8 mouse cellular contexts compared by ENCODE assay signal in the genomic region with DNA sequence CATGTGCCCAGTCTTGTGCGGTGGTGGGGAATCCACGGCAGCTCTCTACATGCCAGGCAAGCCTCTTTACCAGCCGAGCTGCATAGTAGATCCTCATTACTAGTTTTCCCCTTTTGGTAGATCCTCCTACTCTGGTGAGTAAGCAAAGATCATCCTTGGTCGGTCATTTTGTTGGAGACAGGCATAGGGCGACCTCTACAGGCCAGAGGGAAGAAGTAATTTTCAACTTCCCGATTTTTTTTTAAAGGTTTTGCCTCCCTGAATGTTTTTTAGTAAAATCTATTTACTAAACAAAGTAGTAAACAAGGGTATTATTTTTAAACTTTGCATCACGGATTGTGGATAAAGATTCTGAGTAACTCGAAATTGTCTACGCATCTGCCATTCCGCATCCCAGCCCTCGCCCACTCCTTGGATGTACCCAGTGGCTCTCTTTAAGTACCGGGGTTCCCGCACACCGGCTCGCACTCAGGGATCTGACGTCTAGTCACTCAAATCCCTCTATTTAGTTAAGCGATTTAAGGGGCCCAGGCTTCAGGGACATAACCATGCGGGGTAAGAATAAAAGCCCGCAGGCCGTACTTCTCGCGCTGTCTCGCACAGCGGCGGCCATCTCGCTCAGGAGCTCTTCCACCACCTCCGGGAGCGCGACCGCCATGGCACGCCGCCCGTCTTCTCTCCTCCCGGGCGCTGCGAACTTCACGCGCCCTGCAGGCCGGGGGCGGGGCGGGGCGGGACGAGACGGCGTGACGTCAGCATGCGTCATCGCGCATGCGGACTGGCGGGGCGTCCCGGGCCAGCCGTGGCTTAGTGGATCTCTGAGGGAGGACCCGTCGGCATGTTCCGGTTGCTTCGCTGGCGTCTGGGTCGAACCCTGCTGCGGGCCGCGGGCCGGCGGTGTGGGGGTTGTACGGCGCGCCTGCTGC. TPM values are rescaled to one million over a fixed set of nuclear protein-coding genes. Genes with fewer than 3 reads are reported as not detected.
DNase-seq lines count a peak whose midpoint lies in the region; ATAC-seq and TF ChIP-seq lines count a peak whose summit lies in the region.

Gene Zswim7 (minus strand): TSS at position 701 of the 926 bp plus-strand sequence.
Gene Ttc19 (plus strand): TSS at position 799 of the 926 bp plus-strand sequence.

- peak within 1 kb of the TSS; percentile 69 for H3K4me2 ChIP-seq in embryonic facial prominence, embryonic 15.5 days (replicated peaks)
- H3K4me2 ChIP-seq in limb, embryonic 14.5 days (replicated peaks; ENCODE audit: low read depth, low read length, severe bottlenecking): peak within 1 kb of the TSS; percentile 87
- peak within 1 kb of the TSS; percentile 60 for H3K4me2 ChIP-seq in midbrain, postnatal 0 days (ENCODE audit: low read depth, low read length, poor library complexity, severe bottlenecking)

- WGBS in bone marrow, adult 2 months: under 1% methylated on average over 66 of the region's 68 CpGs
- under 1% methylated on average over 62 of the region's 68 CpGs for WGBS in embryonic facial prominence, embryonic 15.5 days
- under 1% methylated on average over 36 of the region's 68 CpGs for WGBS in limb, embryonic 14.5 days
- WGBS in midbrain, postnatal 0 days: under 1% methylated on average over 57 of the region's 68 CpGs

- peak; percentile 96 for DNase-seq in 416B (ENCODE audit: low read depth)
- peak; percentile 86 for DNase-seq in heart, adult 8-10 months (ENCODE audit: low spot score)
- DNase-seq in kidney, adult 9 months: peak; percentile 93
- peak; percentile 90 for DNase-seq in limb, embryonic 14.5 days (ENCODE audit: low spot score)
- DNase-seq in midbrain, postnatal 0 days (ENCODE audit: low spot score): peak; percentile 93
- DNase-seq in spleen, postnatal 14 days (ENCODE audit: low spot score in 2 of 2): peak; percentile 83 to 89

- peak within 1 kb of the TSS; percentile 97 for H3K27ac ChIP-seq in bone marrow, adult 2 months (ENCODE audit: control insufficient read depth, insufficient read depth, low read depth, low read length, poor library complexity)
- H3K27ac ChIP-seq in embryonic facial prominence, embryonic 15.5 days (replicated peaks): peak within 1 kb of the TSS; percentile 95
- H3K27ac ChIP-seq in limb, embryonic 14.5 days (replicated peaks; ENCODE audit: low read depth, low read length): peak within 1 kb of the TSS; percentile 92
- H3K27ac ChIP-seq in midbrain, postnatal 0 days (ENCODE audit: low read depth, low read length): peak within 1 kb of the TSS; percentile 90

- H3K27me3 ChIP-seq in embryonic facial prominence, embryonic 15.5 days: no peaks in the 10 kb centered on the region
- H3K27me3 ChIP-seq in limb, embryonic 14.5 days (ENCODE audit: control insufficient read depth, insufficient read depth, low read length): no peaks in the 10 kb centered on the region
- H3K27me3 ChIP-seq in midbrain, postnatal 0 days (ENCODE audit: insufficient read depth, low read length): no peaks in the 10 kb centered on the region

- no peaks in the 10 kb centered on the region for H3K9me3 ChIP-seq in embryonic facial prominence, embryonic 15.5 days (replicated peaks)
- H3K9me3 ChIP-seq in limb, embryonic 14.5 days (ENCODE audit: control insufficient read depth, low read length): no peaks in the 10 kb centered on the region
- H3K9me3 ChIP-seq in midbrain, postnatal 0 days (ENCODE audit: low read length): no peaks in the 10 kb centered on the region

- H3K4me3 ChIP-seq in bone marrow, adult 2 months (replicated peaks; ENCODE audit: control insufficient read depth, low read depth, low read length): peak within 1 kb of the TSS; percentile 89
- H3K4me3 ChIP-seq in embryonic facial prominence, embryonic 15.5 days (replicated peaks): peak within 1 kb of the TSS; percentile 99
- H3K4me3 ChIP-seq in limb, embryonic 14.5 days (replicated peaks; ENCODE audit: low read length): peak within 1 kb of the TSS; percentile 85
- H3K4me3 ChIP-seq in midbrain, postnatal 0 days (ENCODE audit: low read depth, low read length): peak within 1 kb of the TSS; percentile 95

- peak; percentile 40; the same call in 1 of the 2 replicates for TF ChIP-seq CTCF in bone marrow, adult 2 months (IDR thresholded peaks at IDR 0.05; ENCODE audit: control insufficient read depth, insufficient read depth, low read length)
- peak; percentile 88 for TF ChIP-seq CTCF in midbrain, postnatal 0 days (IDR thresholded peaks at IDR 0.05)

- no peaks in the 10 kb centered on the region for H3K4me1 ChIP-seq in bone marrow, adult 2 months (ENCODE audit: control insufficient read depth, insufficient read depth, low read length)
- 0 out of 2 replicates have a peak, but pooled peaks cover 3% of the 10 kb centered on the region for H3K4me1 ChIP-seq in embryonic facial prominence, embryonic 15.5 days
- H3K4me1 ChIP-seq in limb, embryonic 14.5 days (ENCODE audit: control insufficient read depth, insufficient read depth, low read length): peaks cover 3% of the 10 kb centered on the region; the same call in 1 of the 2 replicates
- no peaks in the 10 kb centered on the region for H3K4me1 ChIP-seq in midbrain, postnatal 0 days (ENCODE audit: insufficient read depth, low read length)

- H3K36me3 ChIP-seq in embryonic facial prominence, embryonic 15.5 days: peaks cover 15% of the 10 kb centered on the region
- peaks cover 21% of the 10 kb centered on the region for H3K36me3 ChIP-seq in limb, embryonic 14.5 days (ENCODE audit: control insufficient read depth, insufficient read depth, low read length)
- H3K36me3 ChIP-seq in midbrain, postnatal 0 days (ENCODE audit: insufficient read depth, low read length): peaks cover 22% of the 10 kb centered on the region

- ATAC-seq in embryonic facial prominence, embryonic 15.5 days (ENCODE audit: insufficient number of reproducible peaks, low FRiP score, low TSS enrichment, low read depth): peak; percentile 96
- ATAC-seq in limb, embryonic 14.5 days (ENCODE audit: low FRiP score, low read depth): peak; percentile 95
- peak; percentile 97 for ATAC-seq in midbrain, postnatal 0 days (ENCODE audit: low FRiP score)

- peak within 1 kb of the TSS; percentile 69 for H3K9ac ChIP-seq in embryonic facial prominence, embryonic 15.5 days
- H3K9ac ChIP-seq in limb, embryonic 14.5 days (ENCODE audit: low read depth, low read length, severe bottlenecking): peak within 1 kb of the TSS; percentile 78
- peak within 1 kb of the TSS; percentile 98 for H3K9ac ChIP-seq in midbrain, postnatal 0 days (replicated peaks; ENCODE audit: low read length, poor library complexity, severe bottlenecking)

- TF ChIP-seq POLR2A in bone marrow, adult 2 months (IDR thresholded peaks at IDR 0.05; ENCODE audit: borderline replicate concordance, control insufficient read depth, low read depth, low read length): peak; percentile 82; the same call in 1 of the 2 replicates
- TF ChIP-seq POLR2A in limb, embryonic 14.5 days (IDR thresholded peaks at IDR 0.05; ENCODE audit: borderline replicate concordance, extremely low read depth, insufficient read depth, insufficient read length): peak; percentile 76; the same call in 1 of the 2 replicates

RNA-seq across cellular contexts. Expression of gene Zswim7, which starts in this region (rescaled TPM):
- polyA plus RNA-seq in bone marrow, adult 2 months (2011; ENCODE audit: insufficient read depth, insufficient read length, low replicate concordance, missing spikeins): 7.8 and 8.6 TPM in 2 replicates
- 21.5 and 22.3 TPM in 2 replicates for polyA plus RNA-seq in embryonic facial prominence, embryonic 15.5 days (2015; fragmentation: Nextera tagmentation; extraction: Ambion mirVana)
- 10 to 100 TPM; 17.0 to 19.5 (median 18.2) TPM for total RNA-seq in heart, adult 8-10 months (2022)
- 17.8 and 19.2 TPM in 2 replicates for polyA plus RNA-seq in limb, embryonic 14.5 days (2012; rRNA removed)
- 23.1 and 24.6 TPM in 2 replicates for polyA plus RNA-seq in limb, embryonic 14.5 days (2014; fragmentation: Nextera tagmentation; extraction: Ambion mirVana)
- total RNA-seq in midbrain, postnatal 0 days (2014; rRNA removed): 8.4 and 12.2 TPM in 2 replicates
- 23.8 and 24.8 TPM in 2 replicates for polyA plus RNA-seq in midbrain, postnatal 0 days (2015; fragmentation: Nextera tagmentation; extraction: Ambion mirVana)

RNA-seq across cellular contexts. Expression of gene Ttc19, which starts in this region (rescaled TPM):
- polyA plus RNA-seq in bone marrow, adult 2 months (2011; ENCODE audit: insufficient read depth, insufficient read length, low replicate concordance, missing spikeins): 2.6 and 4.2 TPM in 2 replicates
- polyA plus RNA-seq in embryonic facial prominence, embryonic 15.5 days (2015; fragmentation: Nextera tagmentation; extraction: Ambion mirVana): 23.6 and 24.6 TPM in 2 replicates
- 10 to 100 TPM; 40.0 to 43.4 (median 42.4) TPM for total RNA-seq in heart, adult 8-10 months (2022)
- 16.7 and 17.2 TPM in 2 replicates for polyA plus RNA-seq in limb, embryonic 14.5 days (2012; rRNA removed)
- polyA plus RNA-seq in limb, embryonic 14.5 days (2014; fragmentation: Nextera tagmentation; extraction: Ambion mirVana): 16.7 and 18.8 TPM in 2 replicates
- total RNA-seq in midbrain, postnatal 0 days (2014; rRNA removed): 47.5 and 66.3 TPM in 2 replicates
- polyA plus RNA-seq in midbrain, postnatal 0 days (2015; fragmentation: Nextera tagmentation; extraction: Ambion mirVana): 42.3 and 49.1 TPM in 2 replicates

Comparison
In these comparisons a context has a peak if more than half of its experiments do, and no peak if none do; other contexts are left out.
1. Peak in every context shown above with its lines: DNase-seq, ATAC-seq, H3K4me3 ChIP-seq and H3K27ac ChIP-seq.